Mouse (Mus musculus) E14TG2a.4 (cell line): Measurements from ENCODE around the gene Kiss1.
A peak's percentile ranks its signal among the peaks of the same experiment; 100 is the strongest.
"Not testable (repeated sequence)": the region's sequence is repeated elsewhere in the genome, so short reads cannot be mapped to it uniquely, and the experiment has no call there.

Source experiments
- CTCF ChIP-seq: conservative IDR thresholded peaks from 2 replicates; pipeline ENCODE4 v1.5.1; 2014; ENCODE audit warnings: low read length
- NANOG ChIP-seq: IDR thresholded peaks from 2 replicates; pipeline ENCODE4 v1.6.1; 2014; ENCODE audit warnings: borderline replicate concordance, low read length, mixed read lengths
- POU5F1 ChIP-seq: IDR thresholded peaks from 2 replicates; pipeline ENCODE4 v1.6.1; 2014; ENCODE audit warnings: low read length, borderline replicate concordance

DNA sequence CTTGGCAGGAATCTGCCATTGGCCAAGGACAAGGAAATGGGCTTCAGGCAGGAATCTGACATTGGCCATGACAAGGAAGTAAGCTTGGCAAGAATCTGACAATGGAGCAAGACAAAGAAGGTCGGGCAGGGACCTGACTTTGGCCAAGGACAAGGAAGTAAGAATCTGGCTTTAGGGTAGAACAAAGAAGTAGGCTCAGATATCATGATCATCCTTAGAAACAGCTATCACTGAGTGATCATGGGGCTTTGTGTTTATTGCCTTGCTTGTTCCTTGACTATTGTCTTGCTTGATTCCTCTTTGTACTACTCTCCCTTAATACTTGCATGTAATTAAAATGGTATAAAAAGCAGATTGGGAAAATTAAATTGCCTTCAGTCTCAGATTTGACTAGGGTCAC is 18.7 kb downstream of the Kiss1 start:
- not testable (repeated sequence) for TF ChIP-seq CTCF, POU5F1
- peak; percentile 95 for TF ChIP-seq NANOG
